Mouse (Mus musculus) ES-E14 (cell line): ENCODE measurements around the gene Foxp1. TPM values are rescaled to one million over a fixed set of nuclear protein-coding genes. Genes with fewer than 3 reads are reported as not detected.

ENCODE experiments used
- DNase-seq: peaks from one replicate; pipeline ENCODE4 v3.0.0-alpha.2; 2013; ENCODE audit warnings: low read depth, low spot score
- H3K27ac ChIP-seq: 2 replicates; pipeline ENCODE4 v1.5.1; 2012; ENCODE audit warnings: low read depth, mild to moderate bottlenecking, low read length, moderate library complexity, mixed read lengths; ENCODE audit not compliant: poor library complexity, insufficient read depth, severe bottlenecking
- H3K36me3 ChIP-seq: 2 replicates; pipeline ENCODE4 v1.6.1; 2012; ENCODE audit warnings: mild to moderate bottlenecking, low read length, moderate library complexity, mixed read lengths; ENCODE audit not compliant: control insufficient read depth, poor library complexity, insufficient read depth, severe bottlenecking
- H3K4me1 ChIP-seq, 2 experiments: fragments of 150-350 bp in 1 of 2; sonication (generic) in 1 of 2; 2 replicates each; pipeline ENCODE4 v1.6.1; 2012; ENCODE audit warnings: low read length in 2 of 2, mild to moderate bottlenecking in 1 of 2, mixed read lengths in 1 of 2; ENCODE audit not compliant: control insufficient read depth in 2 of 2, insufficient read depth in 2 of 2, poor library complexity in 1 of 2
- H3K4me3 ChIP-seq, 2 experiments: fragments of 150-350 bp in 1 of 2; sonication (generic) in 1 of 2; 2 replicates each; pipeline ENCODE4 v1.5.1; 2012; ENCODE audit warnings: low read length in 2 of 2, low read depth in 1 of 2, mild to moderate bottlenecking in 1 of 2, mixed read lengths in 1 of 2; ENCODE audit not compliant: insufficient read depth in 1 of 2, poor library complexity in 1 of 2, severe bottlenecking in 1 of 2
- H3K9ac ChIP-seq: 2 replicates; pipeline ENCODE4 v1.6.1; 2012; ENCODE audit warnings: low read depth, mild to moderate bottlenecking, low read length, mixed read lengths; ENCODE audit not compliant: poor library complexity, insufficient read depth, severe bottlenecking
- H3K9me3 ChIP-seq: fragments of 150-350 bp; sonication (generic); 2 replicates; pipeline ENCODE4 v1.6.1; 2012; ENCODE audit warnings: low read depth, mild to moderate bottlenecking, low read length; ENCODE audit not compliant: control insufficient read depth, insufficient read depth
- CHD2 ChIP-seq: IDR thresholded peaks from 2 replicates; pipeline ENCODE4 v1.6.1; 2014; ENCODE audit warnings: mild to moderate bottlenecking, low read depth, low read length, inconsistent platforms
- HCFC1 ChIP-seq: IDR thresholded peaks from 2 replicates; pipeline ENCODE4 v1.6.1; 2012; ENCODE audit warnings: low read length, inconsistent platforms, borderline replicate concordance; ENCODE audit not compliant: insufficient read depth
- MAFK ChIP-seq: IDR thresholded peaks from 2 replicates; pipeline ENCODE4 v1.6.1; 2014; ENCODE audit warnings: mild to moderate bottlenecking, low read depth, low read length, inconsistent platforms; ENCODE audit not compliant: insufficient read depth
- ZC3H11A ChIP-seq: IDR thresholded peaks from 2 replicates; pipeline ENCODE4 v1.6.1; 2012; ENCODE audit warnings: low read depth, mild to moderate bottlenecking, inconsistent platforms, low read length, borderline replicate concordance
- ZNF384 ChIP-seq: IDR thresholded peaks from 2 replicates; pipeline ENCODE4 v1.6.1; 2012; ENCODE audit warnings: low read depth, low read length, inconsistent platforms
- in situ Hi-C, 2 experiments: fragments of 600-800 bp; cut with MboI; formaldehyde crosslinking; loops; one replicate each; pipeline ENCODE4 v1.15.1; 2025; ENCODE audit warnings: low sequenced_read_pairs in 2 of 2, inconsistent platforms in 1 of 2; ENCODE audit not compliant: unreplicated experiment in 2 of 2
- total RNA-seq: library from RNA; depleted of rRNA; stranded (reverse); fragments of 300-350 nt; gene quantifications from 2 replicates; pipeline ENCODE4 v1.2.3, GENCODE M21; 2012

The Foxp1 gene
- total RNA-seq, 1 experiment, result 70.0 TPM

GRCm38 (mm10) chr6:99135938-99136729 is 386.4 kb downstream of the Foxp1 start:
- in situ Hi-C loops, result no loop called here
- Histone ChIP-seq H3K27ac (no peak overlapping the region), H3K4me3 (no peak overlapping the region), H3K4me1 (0 out of 4 replicates have a peak, but pooled peaks cover 0 to 3% of the 10 kb centered on the region in 2 experiments), H3K36me3 (no peaks in the 10 kb centered on the region), H3K9me3 (no peaks in the 10 kb centered on the region), H3K9ac (no peak overlapping the region)
- TF ChIP-seq ZC3H11A, result no peak
- DNase-seq, result no peak

DNA sequence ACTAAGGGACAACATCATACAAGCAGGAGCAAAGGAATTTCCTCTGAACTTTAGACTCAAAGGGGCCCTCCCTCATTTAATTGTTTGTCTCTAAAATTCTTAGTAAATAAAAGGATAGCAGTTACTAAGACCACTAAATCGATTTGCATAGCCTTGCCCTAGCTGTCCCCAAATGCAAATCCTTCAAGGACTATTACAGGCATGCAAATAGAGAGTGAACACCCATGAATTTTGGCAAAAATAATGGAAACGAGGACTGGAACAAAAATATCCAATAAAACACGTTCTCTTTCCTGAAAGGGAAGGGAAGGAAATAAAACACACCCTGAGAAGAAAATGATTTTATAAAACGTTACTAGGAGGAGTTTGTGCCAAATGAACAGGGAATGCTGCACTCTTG is 390.7 kb downstream of the Foxp1 start:
- no peak for TF ChIP-seq HCFC1
- TF ChIP-seq ZC3H11A, result no peak
- TF ChIP-seq ZNF384, result no peak
- TF ChIP-seq MAFK, result no peak
- no peak for TF ChIP-seq CHD2
- 0 out of 4 replicates have a peak, but pooled peaks cover 0 to 3% of the 10 kb centered on the region in 2 experiments for H3K4me1 ChIP-seq
- no peak overlapping the region for H3K4me3 ChIP-seq
- no peak overlapping the region for H3K9ac ChIP-seq
- H3K27ac ChIP-seq, result no peak overlapping the region
- H3K36me3 ChIP-seq, result no peaks in the 10 kb centered on the region
- no peak for DNase-seq
- in situ Hi-C loops, result no loop called here
- H3K9me3 ChIP-seq, result no peaks in the 10 kb centered on the region

DNA sequence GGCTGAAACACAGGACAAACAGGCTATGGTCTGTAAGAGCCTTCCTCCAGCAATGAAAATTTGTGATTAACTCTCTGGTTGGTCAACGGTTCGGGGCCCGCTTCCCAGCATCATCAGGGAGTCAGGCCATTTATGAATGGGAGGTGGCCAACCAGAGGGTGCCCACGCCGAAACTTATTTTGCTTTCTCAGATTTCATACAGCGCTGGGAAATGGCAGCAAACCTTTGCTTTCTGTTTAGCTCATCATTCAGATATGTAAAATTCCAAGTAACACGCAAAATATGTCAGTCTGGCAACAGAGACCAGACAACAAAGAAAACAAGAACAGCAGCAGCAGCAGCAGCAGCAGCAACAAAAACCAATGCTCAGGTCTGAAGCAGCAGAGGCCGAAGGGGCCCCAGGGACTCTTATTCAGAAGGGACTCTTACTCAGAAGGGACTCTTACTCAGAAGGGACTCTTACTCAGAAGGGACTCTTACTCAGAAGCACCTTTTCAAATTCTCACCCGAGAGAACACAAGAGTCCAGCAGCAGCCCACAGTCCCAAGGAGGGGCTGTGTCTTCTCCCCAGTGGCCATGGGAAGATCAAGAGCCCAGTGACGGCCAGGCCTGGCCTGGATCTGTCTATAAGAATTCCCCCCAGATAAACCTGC is 391.6 kb downstream of the Foxp1 start:
- peak; percentile 4 for DNase-seq
- Histone ChIP-seq H3K9me3 (no peaks in the 10 kb centered on the region), H3K36me3 (no peaks in the 10 kb centered on the region), H3K27ac (no peak overlapping the region), H3K4me1 (0 out of 4 replicates have a peak, but pooled peaks cover 0 to 3% of the 10 kb centered on the region in 2 experiments), H3K4me3 (no peak overlapping the region), H3K9ac (no peak overlapping the region)
- in situ Hi-C loops, result no loop called here
- no peak for TF ChIP-seq ZC3H11A
- no peak for TF ChIP-seq MAFK
- no peak for TF ChIP-seq CHD2
- no peak for TF ChIP-seq ZNF384
- TF ChIP-seq HCFC1, result no peak

DNA sequence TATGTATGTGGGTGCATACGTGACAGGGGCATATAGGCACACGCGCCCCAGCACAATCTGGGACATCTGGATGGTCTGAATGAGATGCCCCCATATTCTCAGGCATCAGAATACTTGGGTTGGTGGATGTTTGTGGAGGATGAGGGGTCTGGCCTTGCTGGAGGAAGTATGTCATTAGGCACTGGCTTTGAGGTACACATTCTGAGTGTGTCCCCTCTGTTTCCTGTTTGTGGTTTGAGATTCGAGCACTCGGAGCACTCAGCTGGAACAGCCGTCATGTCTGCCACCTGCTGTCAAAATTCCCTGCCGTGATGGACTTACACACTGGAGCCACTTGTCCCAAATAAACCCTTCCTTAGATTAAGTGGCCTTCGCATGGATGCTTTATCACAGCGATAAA is 395.8 kb downstream of the Foxp1 start:
- no peak overlapping the region for H3K9ac ChIP-seq
- H3K4me1 ChIP-seq, result 0 out of 4 replicates have a peak, but pooled peaks cover 0 to 3% of the 10 kb centered on the region in 2 experiments
- H3K4me3 ChIP-seq, result no peak overlapping the region
- no peak for DNase-seq
- H3K36me3 ChIP-seq, result no peaks in the 10 kb centered on the region
- H3K9me3 ChIP-seq, result no peaks in the 10 kb centered on the region
- no peak overlapping the region for H3K27ac ChIP-seq
- TF ChIP-seq ZNF384 (no peak), HCFC1 (no peak), MAFK (no peak), CHD2 (no peak), ZC3H11A (no peak)
- in situ Hi-C loops, result no loop called here
